Mouse (Mus musculus): ENCODE data around the gene Carns1. TPM values are rescaled to one million over a fixed set of nuclear protein-coding genes. Genes with fewer than 3 reads are reported as not detected.
A peak's percentile ranks its signal among the peaks of the same experiment; 100 is the strongest.

The Carns1 gene
- polyA plus RNA-seq, 1 experiment from 2014 or later, result 5.9 TPM

DNA sequence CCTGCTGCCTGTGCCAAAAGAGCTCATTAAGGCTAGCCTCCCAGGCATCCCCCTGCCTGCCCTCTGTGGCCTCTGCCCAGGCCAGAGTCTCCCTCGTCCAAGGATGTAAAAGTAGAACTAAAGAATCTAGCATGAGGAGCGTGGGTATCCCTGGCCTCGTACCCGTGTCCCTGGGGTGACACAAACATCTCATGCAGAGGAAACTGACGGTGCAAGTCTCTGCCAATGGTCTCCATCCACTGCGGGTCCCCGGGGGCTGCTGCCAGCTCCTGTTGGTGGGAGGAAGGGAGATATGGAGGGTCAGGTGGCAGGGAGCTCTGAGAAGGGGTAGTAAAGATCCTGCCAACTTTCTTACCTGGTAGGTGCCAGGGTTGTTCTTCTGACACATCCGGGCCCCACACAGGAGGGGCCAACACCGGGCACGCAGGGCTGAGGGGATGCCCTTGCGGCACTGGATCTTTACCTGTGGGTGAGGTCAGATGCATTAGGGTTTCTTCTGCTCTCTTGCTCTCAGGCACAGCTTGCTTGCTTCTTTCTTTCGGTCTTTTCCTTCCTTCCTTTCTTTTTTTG is 13.9 kb upstream of the Carns1 start:
- Histone ChIP-seq H3K4me1 (peaks cover 32% of the 10 kb centered on the region), H3K4me2 (no peak overlapping the region), H3K9ac (replicated peaks) (no peak overlapping the region; the same call in 1 of the 2 replicates), H3K27ac (replicated peaks) (no peak overlapping the region), H3K36me3 (peaks cover 9% of the 10 kb centered on the region), H3K27me3 (replicated peaks) (no peaks in the 10 kb centered on the region), H3K9me3 (replicated peaks) (no peaks in the 10 kb centered on the region), H3K4me3 (replicated peaks) (no peak overlapping the region)
- WGBS, result 83% methylated on average over 12 of the region's 12 CpGs
- no peak for ATAC-seq (ENCODE audit: low FRiP score)

DNA sequence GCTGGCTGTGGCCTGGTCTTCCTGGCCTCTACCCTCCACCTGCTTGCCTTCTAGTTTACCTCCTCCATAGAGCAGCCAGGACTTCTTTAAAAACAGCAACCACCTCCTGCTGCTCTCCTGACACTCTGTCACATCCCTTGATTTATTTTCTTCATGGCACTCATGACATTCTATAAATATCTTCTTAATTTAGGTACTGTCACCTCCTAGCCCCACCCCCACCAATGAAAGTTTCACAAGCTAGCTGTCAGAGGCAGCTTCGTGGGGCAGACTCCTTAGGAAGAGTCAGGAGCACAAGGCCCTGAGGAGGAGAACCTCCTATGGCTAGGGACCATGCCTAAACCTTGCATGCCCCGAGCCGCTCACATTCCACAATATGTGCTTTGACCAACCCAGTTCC is 12.0 kb upstream of the Carns1 start:
- 72% methylated on average over 3 of the region's 3 CpGs for WGBS
- H3K4me2 ChIP-seq, result no peak overlapping the region

DNA sequence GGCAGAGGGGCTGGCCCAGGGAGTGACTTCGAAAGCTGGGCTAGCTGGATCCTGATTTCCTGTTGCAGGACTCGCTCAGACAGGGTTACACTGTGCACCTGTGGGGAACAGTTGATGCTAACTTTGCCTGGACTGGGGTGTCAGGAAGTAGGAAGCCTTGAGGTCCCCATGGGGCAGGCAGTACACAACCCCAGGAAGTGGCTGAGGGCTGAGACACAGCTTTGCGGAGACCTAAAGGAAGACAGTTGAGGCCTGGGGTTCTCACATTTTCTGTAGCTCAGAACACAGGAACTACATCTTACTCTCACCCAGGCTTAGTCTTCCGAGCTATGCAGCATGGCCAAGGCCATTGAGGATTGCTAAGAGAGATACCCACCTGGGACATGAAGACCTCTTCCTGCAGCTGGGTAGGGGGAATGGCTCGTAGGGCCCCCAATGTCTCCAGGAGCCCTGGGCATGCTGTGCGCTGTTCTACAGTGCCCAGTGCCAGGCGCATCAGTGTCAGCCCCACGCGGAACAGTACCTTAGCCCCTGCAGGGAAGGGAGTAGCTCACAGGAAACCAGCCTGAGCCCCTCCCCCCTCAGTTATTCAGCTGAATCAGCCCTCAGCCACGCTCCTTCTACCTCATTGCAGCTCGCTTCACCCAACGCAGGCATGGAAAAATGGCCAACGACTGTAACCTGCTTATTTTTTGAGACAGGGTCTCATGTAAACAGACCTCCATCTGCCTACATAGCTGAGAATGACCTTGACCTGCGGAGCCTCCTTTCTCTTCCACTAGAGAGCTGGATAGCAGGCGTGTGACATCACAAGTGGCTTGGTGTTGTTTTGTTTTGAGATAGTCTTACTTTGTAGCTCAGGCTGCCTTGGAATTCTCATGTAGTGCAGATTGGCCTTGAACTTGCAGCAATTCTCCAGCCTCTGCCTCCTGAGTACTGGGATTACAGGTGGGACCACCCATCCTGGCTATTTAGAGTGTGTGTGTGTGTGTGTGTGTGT is 10.0 kb upstream of the Carns1 start:
- no peak overlapping the region for H3K4me3 ChIP-seq (replicated peaks)
- no peaks in the 10 kb centered on the region for H3K27me3 ChIP-seq (replicated peaks)
- H3K4me2 ChIP-seq, result no peak overlapping the region
- no peak overlapping the region for H3K9ac ChIP-seq (replicated peaks)
- no peaks in the 10 kb centered on the region for H3K36me3 ChIP-seq
- no peak for ATAC-seq (ENCODE audit: low FRiP score)
- no peaks in the 10 kb centered on the region for H3K9me3 ChIP-seq (replicated peaks)
- WGBS, result 63% methylated on average over 15 of the region's 15 CpGs
- peaks cover 15% of the 10 kb centered on the region; the same call in 1 of the 2 replicates for H3K4me1 ChIP-seq
- no peak overlapping the region for H3K27ac ChIP-seq (replicated peaks)

More for the DNA sequence above, 12.0 kb upstream of the Carns1 start:
- H3K36me3 ChIP-seq, result no peaks in the 10 kb centered on the region
- H3K27ac ChIP-seq (replicated peaks), result no peak overlapping the region
- H3K4me1 ChIP-seq, result peaks cover 17% of the 10 kb centered on the region
- no peak overlapping the region for H3K4me3 ChIP-seq (replicated peaks)
- no peak overlapping the region for H3K9ac ChIP-seq (replicated peaks)
- no peaks in the 10 kb centered on the region for H3K27me3 ChIP-seq (replicated peaks)
- no peak for ATAC-seq (ENCODE audit: low FRiP score)
- H3K9me3 ChIP-seq (replicated peaks), result no peaks in the 10 kb centered on the region

DNA sequence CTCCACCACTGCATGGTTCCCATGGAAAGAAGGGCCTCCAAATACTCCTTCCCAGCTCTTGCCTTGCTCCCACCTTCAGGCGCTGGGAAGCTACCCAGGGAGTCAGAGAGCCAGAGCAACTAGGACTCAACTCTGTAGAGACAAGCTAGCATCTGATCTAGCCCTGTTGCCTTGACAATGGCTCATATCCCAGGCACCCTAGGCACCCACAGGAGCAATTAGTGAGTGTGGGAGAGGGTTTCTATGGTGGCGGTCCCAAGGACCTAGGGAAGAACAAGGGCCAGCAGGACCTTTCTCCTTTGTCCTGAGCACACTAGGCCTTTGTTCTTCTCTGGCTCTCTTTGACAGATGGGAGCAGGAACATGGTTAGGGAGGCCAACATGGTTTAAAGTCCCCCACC is 8.4 kb upstream of the Carns1 start:
- WGBS, result 69% methylated on average over 2 of the region's 2 CpGs
- Histone ChIP-seq H3K27ac (replicated peaks) (no peak overlapping the region), H3K27me3 (replicated peaks) (no peaks in the 10 kb centered on the region), H3K4me1 (peaks cover 15% of the 10 kb centered on the region; the same call in 1 of the 2 replicates), H3K9ac (replicated peaks) (no peak overlapping the region), H3K4me3 (replicated peaks) (no peak overlapping the region), H3K4me2 (no peak overlapping the region), H3K9me3 (replicated peaks) (no peaks in the 10 kb centered on the region), H3K36me3 (no peaks in the 10 kb centered on the region)
- ATAC-seq (ENCODE audit: low FRiP score), result no peak

DNA sequence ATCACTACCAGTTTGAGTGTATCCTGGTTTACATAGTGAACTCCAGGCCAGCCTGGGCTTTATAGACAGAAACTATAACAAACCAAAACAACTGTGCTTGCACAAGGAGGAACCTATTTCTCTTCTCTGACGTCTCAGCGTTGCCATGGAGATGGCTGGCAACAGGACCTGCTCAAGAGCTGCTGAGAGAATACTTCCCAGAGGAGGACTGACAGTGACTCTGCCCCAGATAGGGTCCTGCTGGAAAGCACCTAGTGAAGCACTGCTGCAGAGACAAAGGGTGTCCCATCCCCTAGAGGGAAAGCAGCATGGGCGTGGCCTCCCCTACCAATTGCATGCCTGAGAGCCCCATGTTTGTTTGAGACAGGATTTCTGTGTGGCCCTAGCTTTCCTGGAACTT is 6.6 kb upstream of the Carns1 start:
- Histone ChIP-seq H3K9ac (replicated peaks) (no peak overlapping the region), H3K27ac (replicated peaks) (no peak overlapping the region), H3K4me3 (replicated peaks) (no peak overlapping the region), H3K27me3 (replicated peaks) (no peaks in the 10 kb centered on the region), H3K4me2 (no peak overlapping the region), H3K4me1 (peaks cover 15% of the 10 kb centered on the region; the same call in 1 of the 2 replicates), H3K9me3 (replicated peaks) (no peaks in the 10 kb centered on the region), H3K36me3 (no peaks in the 10 kb centered on the region)
- ATAC-seq (ENCODE audit: low FRiP score), result no peak
- 41% methylated on average over 3 of the region's 3 CpGs for WGBS

DNA sequence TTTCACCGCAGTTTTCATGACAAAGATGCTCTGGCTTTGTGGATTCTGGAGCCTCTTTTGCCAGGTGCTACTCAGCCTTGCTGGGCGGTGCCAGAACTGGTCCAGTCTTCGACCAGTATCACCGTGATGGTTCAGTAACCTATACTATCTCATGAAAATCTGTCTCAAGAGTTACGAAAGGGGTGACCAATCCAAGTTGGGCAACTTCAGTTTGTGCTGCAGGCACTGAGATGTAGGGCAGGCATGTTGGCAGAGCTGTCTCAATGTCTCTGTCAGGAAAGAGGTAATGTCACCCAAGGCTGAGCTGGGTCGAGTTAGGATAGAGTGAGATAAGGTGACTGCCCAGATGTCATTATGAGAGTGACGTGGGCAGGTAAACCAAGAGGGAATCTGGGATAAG is 5.1 kb upstream of the Carns1 start:
- Histone ChIP-seq H3K4me1 (peaks cover 18% of the 10 kb centered on the region), H3K9ac (replicated peaks) (no peak overlapping the region), H3K36me3 (no peaks in the 10 kb centered on the region), H3K9me3 (replicated peaks) (no peaks in the 10 kb centered on the region), H3K4me3 (replicated peaks) (no peak overlapping the region), H3K27me3 (replicated peaks) (no peaks in the 10 kb centered on the region), H3K27ac (replicated peaks) (no peak overlapping the region), H3K4me2 (no peak overlapping the region)
- no peak for ATAC-seq (ENCODE audit: low FRiP score)
- WGBS, result 90% methylated on average over 7 of the region's 7 CpGs

DNA sequence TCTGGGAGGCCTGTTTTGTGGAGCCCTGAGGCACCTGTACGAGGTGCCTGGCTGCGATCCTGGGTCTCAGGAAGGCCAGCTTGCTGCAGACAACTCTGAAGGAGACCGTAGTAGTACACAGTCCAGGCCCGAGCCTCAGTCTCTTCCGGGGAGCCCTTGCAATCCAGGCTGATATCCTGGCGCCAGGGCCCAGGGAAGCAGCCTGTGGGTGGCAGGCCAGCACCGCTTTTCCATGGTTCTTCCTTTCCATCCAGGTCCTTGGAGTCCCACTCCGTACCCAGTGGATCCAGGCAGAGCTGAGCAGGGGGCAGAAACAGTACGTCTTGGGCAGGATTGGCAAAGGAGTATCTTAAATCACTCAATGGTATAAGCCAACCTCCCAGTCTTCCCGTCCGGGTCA is 2.4 kb downstream of the Carns1 start:
- no peaks in the 10 kb centered on the region for H3K9me3 ChIP-seq (replicated peaks)
- H3K27me3 ChIP-seq (replicated peaks), result no peaks in the 10 kb centered on the region
- no peak for ATAC-seq (ENCODE audit: low FRiP score)
- H3K4me3 ChIP-seq (replicated peaks), result no peak overlapping the region
- no peaks in the 10 kb centered on the region for H3K36me3 ChIP-seq
- 53% methylated on average over 11 of the region's 11 CpGs for WGBS
- no peak overlapping the region for H3K9ac ChIP-seq (replicated peaks)
- H3K27ac ChIP-seq (replicated peaks), result no peak overlapping the region
- peaks cover 25% of the 10 kb centered on the region for H3K4me1 ChIP-seq
- H3K4me2 ChIP-seq, result no peak overlapping the region

DNA sequence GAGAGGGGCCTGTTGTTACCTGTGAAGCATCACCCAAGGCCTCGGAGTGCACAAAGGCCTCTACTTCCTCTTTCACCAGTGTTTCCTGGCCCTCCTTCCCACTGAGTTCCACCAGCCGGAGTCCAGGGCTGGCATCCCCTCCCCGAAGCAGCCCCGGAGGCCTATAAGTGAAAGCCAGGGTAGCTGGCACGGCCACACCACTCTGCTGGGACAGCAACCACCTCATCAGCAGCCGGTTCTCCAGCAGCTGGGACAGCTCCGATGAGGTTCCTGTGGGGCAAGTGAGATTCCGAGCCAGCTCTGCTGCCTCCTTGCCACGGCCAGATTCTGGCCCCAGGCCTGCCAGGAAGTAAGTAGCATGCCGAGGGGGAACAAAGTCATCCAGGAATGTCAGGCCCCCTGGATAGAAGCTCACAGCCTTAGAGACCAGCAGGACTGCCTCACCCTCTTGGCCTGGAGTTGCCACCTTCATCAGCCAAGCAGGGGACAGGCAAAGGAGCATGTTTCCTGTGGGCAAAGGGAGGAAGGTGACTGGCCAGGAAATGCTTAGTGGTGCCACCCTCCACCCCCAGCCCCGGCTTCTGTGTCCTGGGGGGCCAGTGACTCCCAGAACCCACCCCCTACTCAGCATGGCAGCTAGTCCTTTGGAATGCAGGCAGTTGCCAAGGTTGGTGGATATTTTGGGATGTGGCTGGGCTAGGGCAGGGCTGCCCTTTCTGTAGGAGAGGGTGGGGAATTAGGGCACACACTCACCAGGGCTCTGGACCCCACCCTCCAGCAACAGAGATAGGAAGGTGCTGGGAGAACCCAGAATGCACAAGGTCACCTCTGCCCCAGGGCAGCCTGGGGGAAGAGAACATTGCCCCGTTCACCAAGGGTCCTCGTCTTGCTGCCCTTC is 3.6 kb downstream of the Carns1 start:
- Histone ChIP-seq H3K36me3 (no peaks in the 10 kb centered on the region), H3K4me1 (peaks cover 25% of the 10 kb centered on the region), H3K4me2 (no peak overlapping the region), H3K9me3 (replicated peaks) (no peaks in the 10 kb centered on the region), H3K9ac (replicated peaks) (no peak overlapping the region), H3K4me3 (replicated peaks) (no peak overlapping the region), H3K27ac (replicated peaks) (no peak overlapping the region), H3K27me3 (replicated peaks) (no peaks in the 10 kb centered on the region)
- 65% methylated on average over 13 of the region's 13 CpGs for WGBS
- no peak for ATAC-seq (ENCODE audit: low FRiP score)

DNA sequence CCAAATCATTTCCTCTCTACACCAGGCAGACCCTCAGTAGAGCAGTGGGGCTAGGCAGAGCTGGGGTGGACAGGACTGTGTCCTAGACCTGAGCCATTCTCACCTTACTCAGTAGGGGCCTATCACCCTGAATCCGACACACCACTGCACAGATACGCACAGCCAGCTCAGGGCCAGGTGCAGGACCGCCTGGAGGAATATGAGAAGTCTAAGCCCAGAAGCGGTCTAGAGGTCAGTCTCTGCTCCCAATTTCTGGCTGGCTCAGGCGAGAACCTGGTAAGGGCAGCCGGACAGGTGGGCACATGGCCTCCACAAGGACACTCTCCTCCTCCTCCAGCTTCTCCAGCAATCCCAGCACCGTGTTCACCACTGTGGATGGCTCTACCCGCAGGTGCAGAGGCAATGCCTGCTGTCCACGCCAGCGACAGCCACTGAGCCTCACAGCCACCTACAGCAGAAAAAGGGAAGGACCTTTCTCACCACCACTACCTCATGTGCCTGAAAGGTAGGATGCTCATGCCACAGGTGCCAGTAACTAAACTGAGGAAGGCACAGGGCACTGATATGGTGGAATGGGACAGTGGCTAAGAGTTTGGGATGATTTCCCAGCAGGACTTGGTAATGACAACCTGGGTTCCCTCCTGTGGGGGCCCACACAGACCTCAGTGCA is 4.4 kb downstream of the Carns1 start:
- H3K4me3 ChIP-seq (replicated peaks), result no peak overlapping the region
- no peak overlapping the region for H3K4me2 ChIP-seq
- no peak for ATAC-seq (ENCODE audit: low FRiP score)
- peaks cover 22% of the 10 kb centered on the region for H3K4me1 ChIP-seq
- no peak overlapping the region for H3K27ac ChIP-seq (replicated peaks)
- no peaks in the 10 kb centered on the region for H3K27me3 ChIP-seq (replicated peaks)
- WGBS, result 91% methylated on average over 10 of the region's 10 CpGs
- H3K9me3 ChIP-seq (replicated peaks), result no peaks in the 10 kb centered on the region
- H3K36me3 ChIP-seq, result no peaks in the 10 kb centered on the region
- no peak overlapping the region for H3K9ac ChIP-seq (replicated peaks)

DNA sequence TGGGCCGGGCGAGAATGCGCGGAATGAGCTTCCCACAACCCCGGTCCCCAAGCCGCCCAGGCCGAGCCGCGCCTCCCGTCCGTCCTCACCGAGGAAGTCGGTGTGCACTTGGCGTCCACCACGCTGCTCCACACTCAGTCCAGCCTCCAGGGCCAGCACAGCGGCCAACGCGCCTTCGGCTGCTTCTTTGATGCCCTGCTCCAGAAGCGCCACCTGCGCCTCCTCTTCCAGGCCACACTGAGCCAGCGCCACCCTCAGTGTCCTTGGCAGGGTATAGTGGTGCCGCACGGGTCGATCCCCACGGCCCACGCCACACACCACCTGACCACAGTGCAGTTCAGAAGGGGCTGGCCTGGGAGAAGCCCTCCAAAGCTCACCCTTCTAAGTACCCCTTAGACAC is 5.5 kb downstream of the Carns1 start:
- Histone ChIP-seq H3K27me3 (replicated peaks) (no peaks in the 10 kb centered on the region), H3K27ac (replicated peaks) (peak overlapping the region; percentile 93), H3K9ac (replicated peaks) (peak overlapping the region; percentile 76), H3K4me1 (peaks cover 13% of the 10 kb centered on the region), H3K9me3 (replicated peaks) (no peaks in the 10 kb centered on the region), H3K4me3 (replicated peaks) (peak overlapping the region; percentile 47), H3K4me2 (peak overlapping the region; percentile 89), H3K36me3 (no peaks in the 10 kb centered on the region)
- 7% methylated on average over 26 of the region's 27 CpGs for WGBS
- ATAC-seq (ENCODE audit: low FRiP score), result peak; percentile 53

DNA sequence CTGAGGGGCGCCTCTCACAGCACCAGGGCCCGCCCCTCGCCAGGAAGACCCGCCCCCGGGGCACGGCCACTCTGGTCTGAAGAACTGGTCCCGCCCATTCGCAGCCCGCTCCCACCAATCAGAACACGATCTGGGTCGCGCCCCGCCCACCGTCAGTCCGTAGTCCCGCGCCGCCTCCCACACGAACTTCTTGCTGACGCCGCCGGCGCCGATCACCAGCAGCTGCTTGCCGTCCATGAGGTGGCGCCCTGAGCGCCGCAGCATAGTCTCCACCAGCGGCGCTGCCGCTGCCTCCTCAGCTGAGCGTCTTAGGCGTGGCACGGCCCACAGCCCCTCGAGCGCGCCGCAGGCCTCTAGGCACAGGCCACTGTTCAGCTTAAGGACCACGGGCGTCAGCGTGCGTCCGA is 5.9 kb downstream of the Carns1 start:
- Histone ChIP-seq H3K4me3 (replicated peaks) (peak overlapping the region; percentile 47), H3K36me3 (no peaks in the 10 kb centered on the region), H3K27ac (replicated peaks) (peak overlapping the region; percentile 93), H3K9ac (replicated peaks) (peak overlapping the region; percentile 76), H3K4me1 (peaks cover 13% of the 10 kb centered on the region), H3K9me3 (replicated peaks) (no peaks in the 10 kb centered on the region), H3K4me2 (peak overlapping the region; percentile 89), H3K27me3 (replicated peaks) (no peaks in the 10 kb centered on the region)
- peak; percentile 95 for ATAC-seq (ENCODE audit: low FRiP score)
- under 1% methylated on average over 43 of the region's 43 CpGs for WGBS

Data from neural tube, embryonic 15.5 days (tissue).